Mouse (Mus musculus): ENCODE data around the gene C5ar1. TPM values are rescaled to one million over a fixed set of nuclear protein-coding genes. Genes with fewer than 3 reads are reported as not detected.
A peak's percentile ranks its signal among the peaks of the same experiment; 100 is the strongest.

C5ar1 gene
- polyA plus RNA-seq, 1 experiment from 2014 or later: 0.64 TPM

DNA sequence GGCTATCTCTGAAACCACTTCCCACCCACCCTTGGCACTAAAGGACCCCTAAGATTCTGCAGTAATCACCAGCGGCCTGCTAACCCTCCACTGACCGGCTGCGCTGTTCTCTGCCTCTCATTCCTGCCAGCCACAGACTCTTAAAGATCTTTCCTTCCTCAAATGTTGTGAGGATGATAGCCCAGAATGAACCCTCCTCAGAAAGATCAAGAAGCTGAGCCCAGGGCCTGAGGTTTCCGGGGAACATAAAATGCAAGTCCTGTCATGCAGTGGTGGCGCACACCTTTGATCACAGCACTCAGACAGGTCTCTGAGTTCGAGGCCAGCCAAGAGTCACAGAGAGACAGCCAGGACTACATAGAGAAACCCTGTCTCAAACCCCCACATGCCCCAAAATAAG lies 17.1 kb downstream of the C5ar1 start:
- H3K9me3 ChIP-seq: no peaks in the 10 kb centered on the region
- 88% methylated on average over 6 of the region's 6 CpGs for WGBS
- H3K4me3 ChIP-seq: no peak overlapping the region
- DNase-seq (ENCODE audit: low spot score): no peak
- H3K27ac ChIP-seq (replicated peaks): no peak overlapping the region
- H3K36me3 ChIP-seq (replicated peaks): no peaks in the 10 kb centered on the region
- peaks cover 3% of the 10 kb centered on the region; the same call in 1 of the 2 replicates for H3K4me1 ChIP-seq
- no peaks in the 10 kb centered on the region for H3K27me3 ChIP-seq (replicated peaks; ENCODE audit: low read depth, poor library complexity, severe bottlenecking)

DNA sequence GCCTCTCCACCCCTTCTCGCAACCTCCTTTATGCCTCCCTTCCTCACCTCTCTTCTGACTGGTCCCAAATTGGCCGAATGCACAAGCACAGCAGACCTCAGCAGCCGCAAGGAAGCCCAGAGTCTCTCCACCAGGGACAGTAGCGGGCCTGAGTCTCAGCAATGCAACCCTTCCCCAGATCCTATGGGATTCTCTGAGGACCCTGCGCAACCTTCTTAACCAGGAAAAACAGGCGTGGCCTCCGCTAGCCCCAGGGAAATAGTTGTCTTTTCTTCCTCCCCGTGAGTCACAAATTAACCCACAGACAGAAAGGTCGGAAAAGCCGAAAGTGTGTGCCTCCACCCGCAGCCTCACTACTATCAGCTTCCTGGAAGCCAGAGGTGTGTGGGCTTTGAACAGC lies 17.6 kb downstream of the C5ar1 start:
- no peak overlapping the region for H3K27ac ChIP-seq (replicated peaks)
- no peak overlapping the region for H3K4me3 ChIP-seq
- H3K4me1 ChIP-seq: peaks cover 3% of the 10 kb centered on the region; the same call in 1 of the 2 replicates
- DNase-seq (ENCODE audit: low spot score): peak; percentile 30
- H3K27me3 ChIP-seq (replicated peaks; ENCODE audit: low read depth, poor library complexity, severe bottlenecking): no peaks in the 10 kb centered on the region
- no peaks in the 10 kb centered on the region for H3K36me3 ChIP-seq (replicated peaks)
- WGBS: 47% methylated on average over 11 of the region's 11 CpGs
- H3K9me3 ChIP-seq: no peaks in the 10 kb centered on the region

DNA sequence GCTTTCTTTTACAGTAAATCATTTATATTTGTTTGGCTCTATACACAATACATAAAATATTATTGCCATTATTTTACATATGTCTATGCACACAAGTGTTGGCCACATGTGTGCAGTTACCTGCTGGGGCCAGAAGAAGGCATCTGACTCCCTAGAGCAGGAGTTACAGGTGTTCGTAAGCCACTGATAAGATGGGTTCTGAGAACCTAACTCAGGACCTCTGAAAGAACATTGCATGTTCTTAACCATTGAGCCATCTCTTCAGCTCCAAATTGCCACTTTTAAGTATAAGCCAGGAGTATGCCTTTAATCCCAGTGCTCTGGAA lies 18.4 kb downstream of the C5ar1 start:
- no peak for DNase-seq (ENCODE audit: low spot score)
- H3K9me3 ChIP-seq: no peaks in the 10 kb centered on the region
- H3K36me3 ChIP-seq (replicated peaks): no peaks in the 10 kb centered on the region
- peaks cover 3% of the 10 kb centered on the region; the same call in 1 of the 2 replicates for H3K4me1 ChIP-seq
- H3K27ac ChIP-seq (replicated peaks): no peak overlapping the region
- H3K4me3 ChIP-seq: no peak overlapping the region
- no peaks in the 10 kb centered on the region for H3K27me3 ChIP-seq (replicated peaks; ENCODE audit: low read depth, poor library complexity, severe bottlenecking)
- 98% methylated on average over 1 of the region's 1 CpGs for WGBS

DNA sequence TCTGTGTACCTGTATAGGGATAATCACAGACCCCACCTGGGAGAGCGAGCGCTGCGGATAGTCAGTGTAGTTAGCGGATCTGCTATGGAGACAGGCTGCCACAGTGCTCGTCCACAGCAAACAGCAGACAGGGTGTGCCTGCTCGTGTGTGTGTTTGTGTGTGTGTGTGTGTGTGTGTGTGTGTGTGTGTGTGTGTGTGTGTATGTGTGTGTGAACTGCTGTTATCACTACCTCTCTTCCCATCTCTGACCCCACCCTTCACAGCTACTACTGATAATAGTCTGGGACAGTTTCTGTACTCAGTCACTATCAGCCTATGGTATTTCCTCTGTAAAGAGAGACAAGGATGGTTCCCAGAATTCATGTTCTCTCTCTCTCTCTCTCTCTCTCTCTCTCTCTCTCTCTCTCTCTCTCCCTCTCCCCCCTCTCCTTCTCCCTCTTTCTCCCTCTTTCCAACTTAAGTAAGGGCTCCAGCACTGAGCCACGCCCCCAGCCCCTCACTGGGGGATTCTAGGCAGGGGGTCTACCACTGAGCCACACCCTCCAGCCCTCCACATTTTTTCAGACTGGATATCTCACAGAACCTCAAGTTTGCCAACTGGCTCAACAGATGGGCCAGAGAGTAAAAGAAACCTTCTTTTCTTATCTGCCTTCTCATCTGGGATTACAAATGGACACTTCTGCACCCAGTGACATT lies 18.9 kb downstream of the C5ar1 start:
- H3K4me1 ChIP-seq: 0 out of 2 replicates have a peak, but pooled peaks cover 3% of the 10 kb centered on the region
- H3K27ac ChIP-seq (replicated peaks): no peak overlapping the region
- 81% methylated on average over 7 of the region's 7 CpGs for WGBS
- DNase-seq (ENCODE audit: low spot score): no peak
- no peaks in the 10 kb centered on the region for H3K9me3 ChIP-seq
- H3K4me3 ChIP-seq: no peak overlapping the region
- H3K27me3 ChIP-seq (replicated peaks; ENCODE audit: low read depth, poor library complexity, severe bottlenecking): no peaks in the 10 kb centered on the region
- no peaks in the 10 kb centered on the region for H3K36me3 ChIP-seq (replicated peaks)

DNA sequence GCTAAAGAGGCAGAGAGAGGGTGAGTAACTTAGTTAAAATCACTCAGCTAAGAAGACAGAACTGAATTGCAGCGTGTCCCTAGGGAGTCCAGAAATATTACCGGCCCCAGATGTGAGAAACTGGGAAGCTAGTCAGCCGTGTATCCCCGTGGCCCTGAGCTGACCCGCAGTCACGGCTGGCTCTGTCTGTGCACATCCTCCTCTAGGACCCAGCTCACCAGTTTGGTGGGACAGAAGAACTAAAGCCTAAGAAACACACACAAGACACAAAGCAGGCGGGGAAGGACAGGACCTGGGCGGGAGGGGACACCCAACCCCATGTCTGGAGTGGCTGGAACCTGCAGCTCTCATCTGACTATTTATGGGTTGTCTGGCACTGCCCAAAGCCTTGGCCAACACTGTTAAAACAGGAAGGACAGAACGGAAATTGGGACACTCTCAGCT lies 19.8 kb downstream of the C5ar1 start:
- WGBS: 64% methylated on average over 9 of the region's 9 CpGs
- Histone ChIP-seq H3K4me3 (no peak overlapping the region), H3K27me3 (replicated peaks; ENCODE audit: low read depth, poor library complexity, severe bottlenecking) (no peaks in the 10 kb centered on the region), H3K36me3 (replicated peaks) (no peaks in the 10 kb centered on the region), H3K27ac (replicated peaks) (no peak overlapping the region), H3K9me3 (no peaks in the 10 kb centered on the region), H3K4me1 (0 out of 2 replicates have a peak, but pooled peaks cover 3% of the 10 kb centered on the region)
- DNase-seq (ENCODE audit: low spot score): no peak

DNA sequence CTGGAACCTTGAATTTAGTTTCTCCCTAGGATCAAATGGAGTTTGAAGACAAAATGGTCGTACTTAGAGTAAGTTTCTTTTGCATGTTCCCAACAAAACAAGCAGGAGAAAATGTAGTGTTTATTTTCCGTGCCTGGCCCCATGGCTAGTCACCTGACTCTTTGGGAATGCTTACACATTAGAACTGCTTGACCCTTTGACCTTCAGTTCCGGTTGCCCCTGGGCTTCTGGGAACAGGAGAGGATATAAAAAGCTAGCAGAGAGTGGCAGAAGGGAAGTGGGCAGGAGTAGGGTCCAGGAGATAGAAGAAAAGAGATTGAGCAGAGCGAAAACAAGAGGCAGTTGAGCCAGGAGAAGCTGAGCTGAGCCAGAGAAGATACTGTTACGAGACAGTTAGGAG lies 29.5 kb downstream of the C5ar1 start:
- peak overlapping the region; percentile 12; the same call in 1 of the 2 replicates for H3K27ac ChIP-seq (replicated peaks)
- peaks cover 7% of the 10 kb centered on the region for H3K9me3 ChIP-seq
- 0 out of 2 replicates have a peak overlapping the region, but pooled peaks have one; percentile 22 for H3K4me3 ChIP-seq
- WGBS: 20% methylated on average over 5 of the region's 5 CpGs
- DNase-seq (ENCODE audit: low spot score): peak; percentile 74
- no peaks in the 10 kb centered on the region for H3K27me3 ChIP-seq (replicated peaks; ENCODE audit: low read depth, poor library complexity, severe bottlenecking)
- H3K36me3 ChIP-seq (replicated peaks): no peaks in the 10 kb centered on the region
- H3K4me1 ChIP-seq: peaks cover 31% of the 10 kb centered on the region

DNA sequence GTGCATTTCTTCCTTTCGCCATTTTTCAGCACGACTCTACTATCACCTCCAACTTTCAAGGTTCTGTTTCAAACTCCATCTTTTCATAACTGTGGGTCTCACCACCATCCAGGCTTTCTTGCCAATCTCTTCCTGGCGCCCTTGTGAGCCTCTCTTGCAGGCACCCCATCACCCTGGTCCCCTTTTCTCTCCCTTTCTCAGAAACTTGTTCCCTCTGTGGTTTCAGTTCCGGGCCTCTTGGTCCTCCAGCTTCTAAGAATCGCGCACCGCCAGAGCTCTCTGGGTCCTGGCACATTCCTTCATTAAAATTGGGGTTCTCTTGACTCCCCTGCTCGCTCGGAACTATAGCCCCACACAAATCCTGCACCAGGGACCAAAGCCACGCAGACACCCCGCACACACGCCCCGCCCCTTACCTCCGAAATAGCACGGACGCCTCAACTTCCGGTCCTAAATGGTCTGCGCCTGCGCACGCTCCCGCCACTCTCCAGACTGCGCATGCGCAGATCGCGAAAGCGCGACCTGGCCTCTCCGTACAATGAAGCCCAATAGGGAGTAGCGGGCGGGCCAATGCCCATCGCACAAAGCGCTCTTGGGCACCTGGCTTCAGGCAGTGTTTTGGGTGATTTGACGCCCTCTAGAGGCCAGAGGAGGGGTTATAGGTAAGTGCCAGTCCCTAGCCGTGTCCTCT lies 37.6 kb downstream of the C5ar1 start, which contains the start of gene Dhx34:
Gene Dhx34 (minus strand): TSS at position 456 of the 691 bp plus-strand sequence.
- WGBS: 1% methylated on average over 34 of the region's 34 CpGs
- H3K4me3 ChIP-seq: peak within 1 kb of the TSS; percentile 70
- DNase-seq (ENCODE audit: low spot score): peak; percentile 97
- H3K27ac ChIP-seq (replicated peaks): peak within 1 kb of the TSS; percentile 92
- H3K4me1 ChIP-seq: peaks cover 10% of the 10 kb centered on the region
- peaks cover 20% of the 10 kb centered on the region for H3K36me3 ChIP-seq (replicated peaks)
- no peaks in the 10 kb centered on the region for H3K27me3 ChIP-seq (replicated peaks; ENCODE audit: low read depth, poor library complexity, severe bottlenecking)
- H3K9me3 ChIP-seq: no peaks in the 10 kb centered on the region

DNA sequence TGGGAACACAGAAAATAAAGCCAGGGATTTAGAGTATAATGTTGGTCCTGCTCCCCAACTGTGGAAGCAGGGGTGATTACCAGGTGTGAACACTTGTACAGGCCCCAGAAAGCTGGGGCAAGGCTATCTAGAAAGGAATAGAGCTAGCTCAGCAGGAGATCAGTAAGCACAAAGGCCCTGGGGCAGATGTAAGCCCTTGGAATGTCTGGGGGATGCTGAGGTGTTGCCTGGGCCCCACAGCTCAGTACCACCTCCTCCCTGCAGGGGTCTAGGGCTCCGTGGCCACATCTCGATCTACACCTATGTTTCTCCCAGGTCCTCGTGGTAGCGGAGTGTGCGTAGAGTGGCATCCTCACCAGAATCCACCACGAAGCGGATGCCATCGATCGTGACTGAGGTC lies 45.4 kb downstream of the C5ar1 start:
- Histone ChIP-seq H3K27ac (replicated peaks) (no peak overlapping the region), H3K36me3 (replicated peaks) (peaks cover 97% of the 10 kb centered on the region), H3K4me1 (no peaks in the 10 kb centered on the region), H3K9me3 (no peaks in the 10 kb centered on the region), H3K27me3 (replicated peaks; ENCODE audit: low read depth, poor library complexity, severe bottlenecking) (no peaks in the 10 kb centered on the region), H3K4me3 (no peak overlapping the region)
- no peak for DNase-seq (ENCODE audit: low spot score)
- 92% methylated on average over 9 of the region's 9 CpGs for WGBS

DNA sequence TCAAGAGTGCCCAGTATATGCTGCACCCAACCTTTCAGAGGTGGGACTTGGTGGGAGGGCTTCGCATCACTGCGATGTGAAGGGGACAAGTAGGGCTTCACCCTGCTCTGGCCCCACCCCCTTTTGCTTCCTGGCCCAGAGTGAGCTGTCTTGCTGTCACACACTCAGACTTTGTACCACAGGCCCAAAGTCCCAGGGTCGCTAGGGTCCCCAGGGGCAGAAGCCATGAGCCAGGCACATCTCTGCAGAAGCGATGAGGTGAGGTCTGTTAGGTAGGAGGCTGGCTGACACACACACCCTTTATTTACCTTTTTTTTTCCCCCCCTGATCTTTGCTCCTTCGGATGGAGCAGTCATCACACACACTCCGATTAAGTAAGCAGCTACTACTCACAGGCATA lies 46.1 kb downstream of the C5ar1 start:
- H3K9me3 ChIP-seq: no peaks in the 10 kb centered on the region
- H3K4me1 ChIP-seq: no peaks in the 10 kb centered on the region
- no peak overlapping the region for H3K4me3 ChIP-seq
- H3K27me3 ChIP-seq (replicated peaks; ENCODE audit: low read depth, poor library complexity, severe bottlenecking): no peaks in the 10 kb centered on the region
- 87% methylated on average over 6 of the region's 6 CpGs for WGBS
- no peak overlapping the region for H3K27ac ChIP-seq (replicated peaks)
- peaks cover 99% of the 10 kb centered on the region for H3K36me3 ChIP-seq (replicated peaks)
- DNase-seq (ENCODE audit: low spot score): no peak

DNA sequence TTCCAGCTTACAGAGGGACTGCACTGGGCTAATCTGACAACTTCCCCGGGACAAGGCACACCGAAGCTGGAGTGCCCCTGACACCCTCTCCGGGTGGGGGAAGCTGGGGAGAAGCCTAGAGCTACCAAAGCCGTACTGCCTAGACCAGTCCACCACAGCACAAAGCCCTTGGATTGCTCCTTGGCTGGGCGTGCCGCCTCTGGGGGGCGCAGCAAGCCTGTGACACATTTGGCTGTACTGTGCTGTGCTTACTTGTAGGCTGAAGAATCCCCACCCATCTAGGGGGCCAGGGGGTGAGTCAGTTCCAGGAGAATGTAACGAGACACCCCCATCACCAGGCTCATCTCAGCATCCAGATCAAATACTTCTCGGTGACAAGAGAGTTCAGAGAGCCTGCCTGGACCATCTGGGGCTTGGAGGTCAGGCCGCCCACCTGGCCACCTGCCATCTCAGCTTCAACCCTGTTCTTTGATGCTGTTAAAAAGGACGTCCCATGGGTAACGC lies 48.4 kb downstream of the C5ar1 start:
- 76% methylated on average over 12 of the region's 12 CpGs for WGBS
- H3K27me3 ChIP-seq (replicated peaks; ENCODE audit: low read depth, poor library complexity, severe bottlenecking): no peaks in the 10 kb centered on the region
- no peaks in the 10 kb centered on the region for H3K4me1 ChIP-seq
- peaks cover 99% of the 10 kb centered on the region for H3K36me3 ChIP-seq (replicated peaks)
- DNase-seq (ENCODE audit: low spot score): peak; percentile 49
- no peaks in the 10 kb centered on the region for H3K9me3 ChIP-seq
- H3K27ac ChIP-seq (replicated peaks): no peak overlapping the region
- H3K4me3 ChIP-seq: no peak overlapping the region

DNA sequence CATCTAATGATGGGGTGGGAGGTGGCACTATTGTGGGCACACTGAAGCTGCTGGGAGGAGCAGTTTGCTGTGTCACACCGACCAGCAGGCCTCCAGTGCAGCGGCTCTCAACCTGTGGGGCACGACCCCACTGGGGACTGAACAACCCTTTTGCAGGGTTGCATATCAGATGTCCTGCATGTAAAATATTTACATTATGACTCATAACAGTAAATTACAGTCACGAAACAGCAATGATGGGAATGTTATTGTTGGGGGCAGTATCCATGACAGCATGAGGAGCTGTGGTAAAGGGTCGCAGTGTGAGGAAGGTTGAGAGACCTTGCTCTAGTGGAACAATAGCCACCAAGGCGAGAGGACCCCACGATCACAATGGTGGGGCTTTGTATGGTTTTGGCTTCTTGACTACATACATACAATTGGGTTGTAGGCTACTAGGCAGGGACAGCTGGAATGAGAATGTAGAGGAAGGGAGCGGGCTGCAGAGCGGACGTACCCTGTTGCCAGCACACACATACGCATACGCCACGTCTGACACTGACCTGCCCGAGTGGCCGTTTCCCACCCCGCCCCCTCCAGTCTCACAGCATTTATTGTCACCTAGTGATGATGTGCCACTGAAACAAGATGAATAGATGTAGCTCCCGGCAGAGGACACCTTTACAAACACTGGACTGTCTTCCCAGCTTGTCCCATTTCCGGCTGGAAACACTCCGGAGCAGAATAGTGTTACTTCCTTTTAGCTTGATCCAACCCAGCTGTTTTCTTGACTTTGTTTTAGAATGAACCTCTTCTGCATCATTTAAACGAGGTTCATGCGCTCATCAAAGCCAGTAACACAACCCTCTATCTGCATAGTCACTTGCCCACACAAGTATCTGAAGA lies 50.3 kb downstream of the C5ar1 start:
- Histone ChIP-seq H3K4me1 (no peaks in the 10 kb centered on the region), H3K4me3 (no peak overlapping the region), H3K9me3 (no peaks in the 10 kb centered on the region), H3K27me3 (replicated peaks; ENCODE audit: low read depth, poor library complexity, severe bottlenecking) (no peaks in the 10 kb centered on the region), H3K27ac (replicated peaks) (no peak overlapping the region), H3K36me3 (replicated peaks) (peaks cover 99% of the 10 kb centered on the region)
- no peak for DNase-seq (ENCODE audit: low spot score)
- WGBS: 91% methylated on average over 21 of the region's 21 CpGs

DNA sequence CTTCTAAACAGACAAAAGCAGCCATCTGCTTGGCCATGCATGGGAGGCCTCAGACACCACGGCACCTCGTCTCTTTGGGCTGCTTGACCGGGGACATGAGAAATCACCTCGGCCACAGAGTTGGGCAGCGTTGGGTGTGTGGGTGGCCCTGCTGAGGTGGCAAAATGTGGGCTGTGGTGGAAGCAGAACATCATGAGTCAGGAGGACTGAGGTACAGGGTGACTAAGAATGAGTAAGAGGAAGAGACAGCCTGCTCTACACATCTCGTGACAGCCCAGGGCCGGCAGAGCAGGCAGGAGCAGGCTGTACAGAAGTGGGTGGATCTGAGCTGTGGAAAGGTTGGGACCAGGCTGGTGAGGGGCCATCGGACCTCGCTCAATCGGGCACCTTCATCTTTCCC lies 51.8 kb downstream of the C5ar1 start:
- DNase-seq (ENCODE audit: low spot score): no peak
- Histone ChIP-seq H3K9me3 (no peaks in the 10 kb centered on the region), H3K27ac (replicated peaks) (no peak overlapping the region), H3K27me3 (replicated peaks; ENCODE audit: low read depth, poor library complexity, severe bottlenecking) (no peaks in the 10 kb centered on the region), H3K4me1 (no peaks in the 10 kb centered on the region), H3K4me3 (no peak overlapping the region), H3K36me3 (replicated peaks) (peaks cover 99% of the 10 kb centered on the region)
- 91% methylated on average over 10 of the region's 10 CpGs for WGBS

Measured in embryonic facial prominence, embryonic 10.5 days (tissue).